Mouse (Mus musculus) CH12.LX (cell line): ENCODE data around the gene Gsto2. TPM values are rescaled to one million over a fixed set of nuclear protein-coding genes. Genes with fewer than 3 reads are reported as not detected.

Source experiments
- DNase-seq: peaks from one replicate; pipeline ENCODE4 v3.0.0-alpha.2; 2013; ENCODE audit errors: extremely low read depth
- H3K27ac ChIP-seq: 2 replicates; pipeline ENCODE4 v1.5.1; 2012; ENCODE audit warnings: low read depth, mild to moderate bottlenecking, control low read depth, moderate library complexity; ENCODE audit not compliant: insufficient read depth
- H3K27me3 ChIP-seq: replicated peaks from 2 replicates; pipeline ENCODE3; 2012; ENCODE audit warnings: inconsistent platforms
- H3K36me3 ChIP-seq, 2 experiments: replicated peaks in 1 of 2; 2 replicates each; pipeline versions ENCODE3 to v1.6.1; 2012; ENCODE audit warnings: inconsistent platforms in 1 of 2, low read length in 1 of 2, mild to moderate bottlenecking in 1 of 2, mixed read lengths in 1 of 2, moderate library complexity in 1 of 2; ENCODE audit not compliant: control insufficient read depth in 1 of 2, insufficient read depth in 1 of 2
- H3K4me1 ChIP-seq, 2 experiments: 2 replicates each; pipeline ENCODE4 v1.6.1; 2012; ENCODE audit warnings: inconsistent platforms in 1 of 2, moderate library complexity in 1 of 2; ENCODE audit not compliant: insufficient read depth in 2 of 2, control insufficient read depth in 1 of 2
- H3K4me2 ChIP-seq: 2 replicates; pipeline ENCODE4 v1.6.1; 2012; ENCODE audit warnings: low read depth, mild to moderate bottlenecking, control low read depth; ENCODE audit not compliant: poor library complexity, insufficient read depth, severe bottlenecking
- H3K4me3 ChIP-seq, 3 experiments: fragments of 150-350 bp in 1 of 3; sonication (generic) in 1 of 3; replicated peaks in 1 of 3; 2 replicates each; pipeline versions ENCODE3 to v1.5.1; 2011 to 2012; ENCODE audit warnings: low read depth in 2 of 3, low read length in 2 of 3, mild to moderate bottlenecking in 2 of 3, moderate library complexity in 2 of 3, control low read depth in 1 of 3, improper control_type of control experiment in 1 of 3, inconsistent platforms in 1 of 3, mixed read lengths in 1 of 3; ENCODE audit not compliant: poor library complexity in 1 of 3
- H3K79me2 ChIP-seq: replicated peaks from 2 replicates; pipeline ENCODE4 v1.6.1; 2012; ENCODE audit warnings: mild to moderate bottlenecking, moderate library complexity; ENCODE audit not compliant: control insufficient read depth, poor library complexity, insufficient read depth, severe bottlenecking; ENCODE audit errors: extremely low read depth
- H3K9ac ChIP-seq: 2 replicates; pipeline ENCODE4 v1.6.1; 2012; ENCODE audit warnings: low read depth, mild to moderate bottlenecking, control low read depth, moderate library complexity; ENCODE audit not compliant: insufficient read depth
- H3K9me3 ChIP-seq: replicated peaks from 2 replicates; pipeline ENCODE3; 2012; ENCODE audit warnings: low read length, inconsistent platforms, mixed read lengths
- CHD2 ChIP-seq: IDR thresholded peaks from 2 replicates; pipeline ENCODE4 v1.6.1; 2011; ENCODE audit warnings: low read length, improper control_type of control experiment
- CTCF ChIP-seq, 2 experiments: IDR thresholded peaks in 1 of 2; conservative IDR thresholded peaks in 1 of 2; 2 replicates each; pipeline ENCODE4 v1.5.1; 2011 to 2012; ENCODE audit warnings: low read depth in 2 of 2, low read length in 2 of 2, improper control_type of control experiment in 1 of 2, inconsistent platforms in 1 of 2, mild to moderate bottlenecking in 1 of 2, moderate library complexity in 1 of 2
- ELF1 ChIP-seq: IDR thresholded peaks from 2 replicates; pipeline ENCODE4 v1.6.1; 2014; ENCODE audit warnings: low read depth, mild to moderate bottlenecking, inconsistent platforms, low read length, improper control_type of control experiment
- ETS1 ChIP-seq: conservative IDR thresholded peaks from 2 replicates; pipeline ENCODE4 v1.6.1; 2012; ENCODE audit warnings: low read depth, mild to moderate bottlenecking, inconsistent platforms, low read length, improper control_type of control experiment, moderate library complexity
- HCFC1 ChIP-seq: IDR thresholded peaks from 2 replicates; pipeline ENCODE4 v1.6.1; 2012; ENCODE audit warnings: low read depth, mild to moderate bottlenecking, inconsistent platforms, low read length, improper control_type of control experiment
- JUND ChIP-seq: conservative IDR thresholded peaks from 2 replicates; pipeline ENCODE4 v1.6.1; 2011; ENCODE audit warnings: low read depth, low read length, improper control_type of control experiment
- KAT2A ChIP-seq: IDR thresholded peaks from 2 replicates; pipeline ENCODE4 v1.6.1; 2012; ENCODE audit warnings: low read length, improper control_type of control experiment, inconsistent platforms; ENCODE audit not compliant: insufficient replicate concordance
- MAFK ChIP-seq: IDR thresholded peaks from 2 replicates; pipeline ENCODE4 v1.6.1; 2011; ENCODE audit warnings: low read length, improper control_type of control experiment; ENCODE audit not compliant: insufficient replicate concordance
- MAX ChIP-seq: IDR thresholded peaks from 2 replicates; pipeline ENCODE4 v1.6.1; 2011; ENCODE audit warnings: low read length, improper control_type of control experiment
- MAZ ChIP-seq: IDR thresholded peaks from 2 replicates; pipeline ENCODE4 v1.6.1; 2012; ENCODE audit warnings: low read depth, mild to moderate bottlenecking, inconsistent platforms, low read length, improper control_type of control experiment, moderate library complexity
- MEF2A ChIP-seq: IDR thresholded peaks from 2 replicates; pipeline ENCODE4 v1.6.1; 2014; ENCODE audit warnings: low read depth, mild to moderate bottlenecking, inconsistent platforms, low read length, improper control_type of control experiment, borderline replicate concordance
- MXI1 ChIP-seq: IDR thresholded peaks from 2 replicates; pipeline ENCODE4 v1.6.1; 2011; ENCODE audit warnings: mild to moderate bottlenecking, low read depth, low read length, improper control_type of control experiment
- NELFE ChIP-seq: IDR thresholded peaks from 2 replicates; pipeline ENCODE4 v1.6.1; 2011; ENCODE audit warnings: low read depth, low read length, improper control_type of control experiment
- NRF1 ChIP-seq: IDR thresholded peaks from 2 replicates; pipeline ENCODE4 v1.6.1; 2014; ENCODE audit warnings: low read depth, mild to moderate bottlenecking, inconsistent platforms, low read length, improper control_type of control experiment, moderate library complexity
- POLR2A ChIP-seq: IDR thresholded peaks from 2 replicates; pipeline ENCODE4 v1.6.1; 2011; ENCODE audit warnings: low read depth, mild to moderate bottlenecking, improper control_type of control experiment, low read length
- POLR2AphosphoS2 ChIP-seq: IDR thresholded peaks from 2 replicates; pipeline ENCODE4 v1.6.1; 2011; ENCODE audit warnings: low read depth, low read length, improper control_type of control experiment
- SIN3A ChIP-seq: IDR thresholded peaks from 2 replicates; pipeline ENCODE4 v1.6.1; 2012; ENCODE audit warnings: low read length, improper control_type of control experiment, inconsistent platforms
- TBP ChIP-seq: conservative IDR thresholded peaks from 2 replicates; pipeline ENCODE4 v1.6.1; 2011; ENCODE audit warnings: low read depth, low read length, improper control_type of control experiment
- TCF12 ChIP-seq: IDR thresholded peaks from 2 replicates; pipeline ENCODE4 v1.6.1; 2014; ENCODE audit warnings: low read depth, mild to moderate bottlenecking, inconsistent platforms, low read length, improper control_type of control experiment
- ZC3H11A ChIP-seq: IDR thresholded peaks from 2 replicates; pipeline ENCODE4 v1.6.1; 2012; ENCODE audit warnings: low read depth, mild to moderate bottlenecking, inconsistent platforms, low read length, improper control_type of control experiment
- ZKSCAN1 ChIP-seq: IDR thresholded peaks from 2 replicates; pipeline ENCODE4 v1.6.1; 2012; ENCODE audit warnings: low read depth, inconsistent platforms, low read length, improper control_type of control experiment, borderline replicate concordance
- ZMIZ1 ChIP-seq: IDR thresholded peaks from 2 replicates; pipeline ENCODE4 v1.6.1; 2012; ENCODE audit warnings: low read depth, mild to moderate bottlenecking, inconsistent platforms, low read length, improper control_type of control experiment
- dilution Hi-C: fragments of 300-500 bp; cut with MboI; formaldehyde crosslinking; loops from 2 replicates; pipeline ENCODE4 v1.14.3; 2020; ENCODE audit warnings: low sequenced_read_pairs; ENCODE audit not compliant: extremely low pct_unique_long_range_greater_than_20kb, extremely low pct_ligation_motif_present
- in situ Hi-C: fragments of 300-500 bp; cut with MboI; formaldehyde crosslinking; loops from 3 replicates; pipeline ENCODE4 v1.14.3; 2019; ENCODE audit warnings: low sequenced_read_pairs, low pct_ligation_motif_present, low pct_unique_long_range_greater_than_20kb, mixed read lengths
- polyA plus RNA-seq: library from polyadenylated mRNA; unstranded; fragments of >175 nt; gene quantifications from 2 replicates; pipeline ENCODE4 v1.2.1, GENCODE M21; 2012; ENCODE audit warnings: low read depth; ENCODE audit not compliant: insufficient read length
- total RNA-seq, 2 experiments: library from RNA; depleted of rRNA; stranded (reverse); fragments of 300-350 nt in 1 of 2; fragments of >200 nt in 1 of 2; gene quantifications; 2 replicates each; pipeline ENCODE4 v1.2.3; 2012 to 2014

Gene Gsto2
- total RNA-seq (2012; rRNA removed) (0.38 and 1.4 TPM in 2 replicates), total RNA-seq (2014; rRNA removed) (0.86 and 1.3 TPM in 2 replicates), polyA plus RNA-seq (0.49 and 0.76 TPM in 2 replicates)

DNA sequence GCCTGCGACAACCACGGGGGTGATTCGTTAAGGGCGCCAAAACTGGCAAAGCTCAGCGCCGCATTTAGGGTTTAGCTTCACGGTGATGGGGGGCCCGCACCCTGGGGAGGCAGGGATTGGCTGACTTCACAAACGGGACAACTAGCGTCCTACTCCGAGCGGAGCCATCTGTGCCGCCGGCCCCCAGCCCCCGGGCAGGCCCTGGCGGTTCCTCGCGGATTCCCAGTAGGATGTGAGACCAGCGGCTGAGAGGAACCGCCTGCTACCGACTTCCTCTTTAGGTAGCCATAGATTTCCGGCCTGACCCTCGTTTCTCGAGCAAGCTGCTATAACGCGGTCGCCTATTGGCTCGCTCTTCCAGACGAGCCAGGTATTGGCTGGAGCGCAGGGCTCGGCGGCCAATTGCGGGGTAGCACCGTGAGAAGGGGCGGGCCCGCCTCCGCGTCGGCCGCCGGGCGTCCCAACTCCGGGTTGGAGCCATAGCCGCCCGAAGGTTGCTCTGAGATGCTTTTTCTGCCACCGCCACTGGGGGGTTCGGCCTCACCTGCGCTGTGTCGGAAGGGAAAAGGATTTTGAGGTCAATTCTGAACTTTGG, at the start of gene Gsto2:
Gene Gsto2 (plus strand): TSS at position 182 of the 595 bp plus-strand sequence.
- no peak for TF ChIP-seq ZC3H11A
- peak; percentile 86 for TF ChIP-seq POLR2A
- TF ChIP-seq CTCF (conservative IDR thresholded peaks at IDR 0.05 in 1 of 2, IDR thresholded peaks at IDR 0.05 in 1 of 2; ENCODE audit: low read depth in 2 of 2, low read length in 2 of 2) = peak in 1 of 2 experiments; percentile 59; a peak in 2 of 4 replicates
- TF ChIP-seq ZMIZ1 = peak; percentile 70
- no peak for TF ChIP-seq MAZ
- TF ChIP-seq ETS1 = no peak
- TF ChIP-seq TBP = peak; percentile 84
- peak; percentile 24; the same call in 1 of the 2 replicates for TF ChIP-seq NRF1
- TF ChIP-seq MAFK = no peak
- TF ChIP-seq MXI1 = peak; percentile 69; the same call in 1 of the 2 replicates
- TF ChIP-seq ELF1 = peak; percentile 91
- peak; percentile 82 for TF ChIP-seq HCFC1
- TF ChIP-seq TCF12 = peak; percentile 68; the same call in 1 of the 2 replicates
- TF ChIP-seq KAT2A = peak; percentile 71; the same call in 1 of the 2 replicates
- TF ChIP-seq NELFE = peak; percentile 88
- peak; percentile 85 for TF ChIP-seq CHD2
- TF ChIP-seq SIN3A = peak; percentile 58; the same call in 1 of the 2 replicates
- no peak for TF ChIP-seq JUND
- peak; percentile 51 for TF ChIP-seq MEF2A
- peak; percentile 74; the same call in 1 of the 2 replicates for TF ChIP-seq POLR2AphosphoS2
- TF ChIP-seq ZKSCAN1 = no peak
- TF ChIP-seq MAX = peak; percentile 48
- peak within 1 kb of the TSS; percentile 98 for H3K9ac ChIP-seq
- dilution Hi-C loops (no loop called here), in situ Hi-C loops (loop anchor here (25.0 kb wide), 1 partner anchor 503 kb away; no protein-coding TSS in a partner anchor)
- peak within 1 kb of the TSS; percentile 96 for H3K4me2 ChIP-seq
- no peaks in the 10 kb centered on the region for H3K79me2 ChIP-seq
- H3K27ac ChIP-seq = peak within 1 kb of the TSS; percentile 59
- H3K27me3 ChIP-seq = peaks cover 1% of the 10 kb centered on the region
- H3K36me3 ChIP-seq = peaks cover 17 to 26% of the 10 kb centered on the region in 2 experiments
- H3K4me1 ChIP-seq = peaks cover 5 to 17% of the 10 kb centered on the region in 2 experiments
- peak; percentile 96 for DNase-seq
- H3K4me3 ChIP-seq = peak within 1 kb of the TSS; percentile 62 to 98 (median 77)
- no peaks in the 10 kb centered on the region for H3K9me3 ChIP-seq
